Mouse (Mus musculus) hindbrain, embryonic 13.5 days (tissue): ENCODE results near the gene Pde6b. TPM values are rescaled to one million over a fixed set of nuclear protein-coding genes. Genes with fewer than 3 reads are reported as not detected.

ENCODE experiments used
- ATAC-seq: fragments of 200-750 bp; cut with Nextera tagmentation; 2 replicates; pipeline ENCODE4 v1.8.0; 2017; ENCODE audit warnings: moderate TSS enrichment; ENCODE audit not compliant: low FRiP score
- H3K27ac ChIP-seq: fragments of 300-500 bp; sonication (generic); 2 replicates; pipeline ENCODE4 v1.5.1; 2015; ENCODE audit warnings: inconsistent platforms, mild to moderate bottlenecking, moderate library complexity
- H3K27me3 ChIP-seq: fragments of 300-500 bp; sonication (generic); 2 replicates; pipeline ENCODE4 v1.6.1; 2015; ENCODE audit warnings: mild to moderate bottlenecking, inconsistent platforms
- H3K36me3 ChIP-seq: fragments of 300-500 bp; sonication (generic); 2 replicates; pipeline ENCODE4 v1.6.1; 2015; ENCODE audit warnings: mild to moderate bottlenecking, inconsistent platforms
- H3K4me1 ChIP-seq: fragments of 300-500 bp; sonication (generic); replicated peaks from 2 replicates; pipeline ENCODE4 v1.6.1; 2015; ENCODE audit warnings: inconsistent platforms
- H3K4me2 ChIP-seq: fragments of 300-500 bp; sonication (generic); 2 replicates; pipeline ENCODE4 v1.6.1; 2015; ENCODE audit warnings: inconsistent platforms, mild to moderate bottlenecking, moderate library complexity
- H3K4me3 ChIP-seq: fragments of 300-500 bp; sonication (generic); 2 replicates; pipeline ENCODE4 v1.5.1; 2015; ENCODE audit warnings: mild to moderate bottlenecking, inconsistent platforms
- H3K9ac ChIP-seq: fragments of 300-500 bp; sonication (generic); 2 replicates; pipeline ENCODE4 v1.6.1; 2015; ENCODE audit warnings: mild to moderate bottlenecking, inconsistent platforms
- H3K9me3 ChIP-seq: fragments of 300-500 bp; sonication (generic); 2 replicates; pipeline ENCODE4 v1.6.1; 2016; ENCODE audit warnings: inconsistent platforms
- WGBS: fragments of 180-500 bp; shearing (Covaris S2); methylation state at CpG from one replicate; pipeline ENCODE4 v1.1.7; 2015; 5-methylcytosine and 5-hydroxymethylcytosine counted together
- polyA plus RNA-seq: library from polyadenylated mRNA; unstranded; fragments of >200 nt; fragmentation: Nextera tagmentation; extraction: Ambion mirVana; gene quantifications from 2 replicates; pipeline ENCODE4 v1.2.1, GENCODE M21; 2015

Pde6b gene
- polyA plus RNA-seq, 1 experiment from 2014 or later, result 0.22 TPM

GRCm38 (mm10) chr5:108450837-108451540 is 62.8 kb downstream of the Pde6b start:
- Histone ChIP-seq H3K4me2 (no peak overlapping the region), H3K27me3 (peaks cover 26% of the 10 kb centered on the region), H3K4me3 (no peak overlapping the region), H3K9me3 (no peaks in the 10 kb centered on the region), H3K36me3 (no peaks in the 10 kb centered on the region), H3K4me1 (peaks cover 8% of the 10 kb centered on the region; the same call in 1 of the 2 replicates), H3K27ac (no peak overlapping the region), H3K9ac (no peak overlapping the region)
- ATAC-seq, result no peak
- WGBS, result 84% methylated on average over 8 of the region's 8 CpGs

DNA sequence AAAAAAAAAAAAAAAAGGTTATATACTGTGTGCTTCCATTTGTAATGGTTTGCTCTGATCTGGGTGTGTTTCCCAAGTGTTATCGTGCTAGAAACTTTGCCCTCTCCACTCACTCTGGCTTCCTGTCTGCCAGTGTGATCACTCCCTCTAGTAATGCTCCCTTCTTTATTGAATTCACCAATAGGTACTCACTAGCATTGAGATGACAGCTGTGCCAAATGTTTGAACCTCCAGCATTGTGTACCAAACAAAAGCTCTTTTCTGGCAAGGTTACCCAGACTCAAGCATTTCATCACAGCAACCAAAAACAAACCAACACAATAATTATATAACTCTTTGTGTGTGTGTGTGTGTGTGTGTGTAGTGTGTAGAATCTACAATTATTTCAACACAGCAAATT is 63.4 kb downstream of the Pde6b start:
- Histone ChIP-seq H3K4me2 (no peak overlapping the region), H3K9me3 (no peaks in the 10 kb centered on the region), H3K9ac (no peak overlapping the region), H3K4me1 (peaks cover 8% of the 10 kb centered on the region; the same call in 1 of the 2 replicates), H3K27me3 (peaks cover 26% of the 10 kb centered on the region), H3K36me3 (no peaks in the 10 kb centered on the region), H3K27ac (no peak overlapping the region), H3K4me3 (no peak overlapping the region)
- WGBS, result 87% methylated on average over 1 of the region's 1 CpGs
- no peak for ATAC-seq

DNA sequence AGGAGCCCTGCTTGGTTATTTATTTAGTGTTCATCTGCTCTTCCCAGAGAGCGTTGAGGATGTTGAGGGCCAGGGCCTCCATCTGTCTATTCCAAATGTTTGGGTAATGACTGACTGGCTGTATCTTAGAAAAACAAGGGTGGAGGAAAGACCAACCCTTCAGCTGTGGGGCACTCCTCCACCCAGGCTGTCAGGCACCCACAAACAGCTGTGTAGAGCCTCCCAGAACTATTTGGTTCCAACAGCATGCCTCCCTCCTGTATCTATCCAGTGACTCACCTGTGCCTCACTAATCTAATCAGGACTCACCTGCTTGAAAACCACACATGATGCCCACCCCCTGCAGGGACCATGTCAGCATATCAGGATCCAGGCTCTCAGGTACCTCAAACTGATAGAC is 64.2 kb downstream of the Pde6b start:
- H3K4me3 ChIP-seq, result no peak overlapping the region
- H3K27me3 ChIP-seq, result peaks cover 24% of the 10 kb centered on the region
- H3K4me1 ChIP-seq, result peaks cover 8% of the 10 kb centered on the region; the same call in 1 of the 2 replicates
- H3K9me3 ChIP-seq, result no peaks in the 10 kb centered on the region
- no peak overlapping the region for H3K4me2 ChIP-seq
- H3K9ac ChIP-seq, result no peak overlapping the region
- no peak overlapping the region for H3K27ac ChIP-seq
- no peaks in the 10 kb centered on the region for H3K36me3 ChIP-seq
- no peak for ATAC-seq
- 88% methylated on average over 1 of the region's 1 CpGs for WGBS

- Histone ChIP-seq H3K9ac (no peak overlapping the region), H3K27ac (no peak overlapping the region), H3K27me3 (peaks cover 16% of the 10 kb centered on the region), H3K36me3 (no peaks in the 10 kb centered on the region), H3K4me1 (no peaks in the 10 kb centered on the region; the same call in 1 of the 2 replicates), H3K4me3 (no peak overlapping the region), H3K9me3 (no peaks in the 10 kb centered on the region), H3K4me2 (no peak overlapping the region)
- ATAC-seq, result no peak
- 38% methylated on average over 3 of the region's 3 CpGs for WGBS
Measured at GRCm38 (mm10) chr5:108454094-108454493, 65.9 kb downstream of the Pde6b start.

- peaks cover 23% of the 10 kb centered on the region for H3K27me3 ChIP-seq
- H3K9ac ChIP-seq, result no peak overlapping the region
- no peak overlapping the region for H3K27ac ChIP-seq
- no peak overlapping the region for H3K4me3 ChIP-seq
- H3K4me1 ChIP-seq, result peaks cover 22% of the 10 kb centered on the region
- WGBS, result 78% methylated on average over 2 of the region's 2 CpGs
- H3K9me3 ChIP-seq, result no peaks in the 10 kb centered on the region
- no peak for ATAC-seq
- no peak overlapping the region for H3K4me2 ChIP-seq
- no peaks in the 10 kb centered on the region for H3K36me3 ChIP-seq
Measured at GRCm38 (mm10) chr5:108458706-108459105, 70.5 kb downstream of the Pde6b start.

DNA sequence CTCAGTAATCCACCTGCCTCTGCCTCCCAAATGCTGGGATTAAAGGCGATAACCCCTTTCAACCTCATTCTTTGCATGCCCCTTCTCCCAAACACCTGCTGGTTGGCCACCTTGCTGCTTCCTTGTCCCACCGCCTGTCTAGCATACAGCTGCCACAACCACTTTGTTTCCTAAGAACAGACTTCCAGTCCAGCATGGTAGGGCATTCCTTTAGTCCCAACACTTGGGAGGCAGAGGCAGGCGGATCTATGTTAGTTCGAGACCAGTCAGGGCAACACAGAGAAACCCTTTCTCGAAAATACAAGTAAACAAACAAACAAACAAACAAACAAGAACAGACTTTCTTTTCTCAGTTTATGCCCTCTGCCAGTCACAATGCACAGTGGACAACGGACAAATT is 72.3 kb downstream of the Pde6b start:
- Histone ChIP-seq H3K9me3 (no peaks in the 10 kb centered on the region), H3K27me3 (peaks cover 23% of the 10 kb centered on the region), H3K4me1 (peaks cover 37% of the 10 kb centered on the region), H3K4me3 (peak overlapping the region; percentile 92), H3K9ac (peak overlapping the region; percentile 65; the same call in 1 of the 2 replicates), H3K36me3 (no peaks in the 10 kb centered on the region), H3K4me2 (peak overlapping the region; percentile 100), H3K27ac (no peak overlapping the region)
- ATAC-seq, result 0 out of 2 replicates have a peak, but pooled peaks have one; percentile 0
- 45% methylated on average over 6 of the region's 6 CpGs for WGBS

- WGBS, result under 1% methylated on average over 55 of the region's 62 CpGs
Measured at GRCm38 (mm10) chr5:108461082-108462065, 73.2 kb downstream of the Pde6b start, which contains the start of gene Pcgf3. Pcgf3 (plus strand) TSS chr5:108461232.

GRCm38 (mm10) chr5:108462446-108462845 is 74.3 kb downstream of the Pde6b start:
- no peak for ATAC-seq
- no peaks in the 10 kb centered on the region for H3K9me3 ChIP-seq
- H3K4me3 ChIP-seq, result peak overlapping the region; percentile 92
- peak overlapping the region; percentile 98 for H3K9ac ChIP-seq
- H3K4me2 ChIP-seq, result peak overlapping the region; percentile 100
- H3K27ac ChIP-seq, result peak overlapping the region; percentile 91
- no peaks in the 10 kb centered on the region for H3K36me3 ChIP-seq
- H3K27me3 ChIP-seq, result peaks cover 19% of the 10 kb centered on the region
- WGBS, result 42% methylated on average over 4 of the region's 4 CpGs
- peaks cover 54% of the 10 kb centered on the region for H3K4me1 ChIP-seq

More at GRCm38 (mm10) chr5:108461082-108462065, 73.2 kb downstream of the Pde6b start, which contains the start of gene Pcgf3:
- Histone ChIP-seq H3K9ac (peak within 1 kb of the TSS; percentile 98), H3K4me1 (peaks cover 46% of the 10 kb centered on the region), H3K27ac (peak within 1 kb of the TSS; percentile 91), H3K4me3 (peak within 1 kb of the TSS; percentile 92), H3K4me2 (peak within 1 kb of the TSS; percentile 100), H3K9me3 (no peaks in the 10 kb centered on the region), H3K36me3 (no peaks in the 10 kb centered on the region), H3K27me3 (peaks cover 22% of the 10 kb centered on the region)
- peak; percentile 95 for ATAC-seq

DNA sequence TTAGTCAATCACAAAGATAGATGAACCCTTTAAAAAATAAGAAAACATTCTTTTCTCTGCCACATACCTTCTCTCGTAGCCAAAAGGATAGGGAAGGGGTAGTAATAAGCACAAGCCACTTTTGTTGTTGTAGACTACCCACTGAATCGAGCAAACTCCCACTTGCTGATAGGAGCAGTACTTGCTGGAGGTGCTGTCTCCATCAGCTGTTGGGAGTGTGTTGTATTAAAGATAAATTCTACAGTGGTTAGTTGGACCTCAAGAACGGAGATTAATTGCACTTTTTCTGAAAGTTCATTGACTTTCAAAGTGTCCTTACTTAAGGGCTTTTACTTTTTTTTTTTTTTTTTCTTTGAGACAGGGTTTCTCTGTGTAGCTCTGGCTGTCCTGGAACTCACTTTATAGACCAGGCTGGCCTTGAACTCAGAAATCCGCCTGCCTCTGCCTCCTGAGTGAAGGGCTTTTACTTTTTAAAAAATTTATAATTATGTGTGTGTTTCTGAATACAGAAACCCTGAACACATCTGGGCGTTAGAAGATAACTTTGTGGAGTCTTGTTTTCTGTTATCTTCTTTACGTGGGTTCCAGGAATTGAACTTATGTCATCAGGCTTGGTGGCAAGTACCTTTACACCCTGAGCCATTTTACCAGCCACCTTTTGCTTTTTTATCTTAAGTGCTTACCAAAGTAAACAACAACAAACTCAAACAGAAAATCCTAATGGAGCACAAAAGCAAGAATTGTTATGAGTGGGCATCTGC is 77.1 kb downstream of the Pde6b start:
- Histone ChIP-seq H3K9ac (no peak overlapping the region), H3K4me2 (no peak overlapping the region), H3K27me3 (no peaks in the 10 kb centered on the region), H3K36me3 (no peaks in the 10 kb centered on the region), H3K4me1 (peaks cover 63% of the 10 kb centered on the region), H3K27ac (no peak overlapping the region), H3K4me3 (no peak overlapping the region), H3K9me3 (no peaks in the 10 kb centered on the region)
- ATAC-seq, result no peak
- WGBS, result 91% methylated on average over 6 of the region's 6 CpGs

- H3K27me3 ChIP-seq, result no peaks in the 10 kb centered on the region
- peaks cover 4% of the 10 kb centered on the region for H3K36me3 ChIP-seq
- no peaks in the 10 kb centered on the region for H3K9me3 ChIP-seq
- H3K4me3 ChIP-seq, result no peak overlapping the region
- no peak overlapping the region for H3K27ac ChIP-seq
- WGBS, result 98% methylated on average over 1 of the region's 1 CpGs
- H3K4me1 ChIP-seq, result peaks cover 59% of the 10 kb centered on the region
- no peak overlapping the region for H3K4me2 ChIP-seq
- no peak overlapping the region for H3K9ac ChIP-seq
- ATAC-seq, result no peak
Measured at GRCm38 (mm10) chr5:108466647-108467046, 78.5 kb downstream of the Pde6b start.

GRCm38 (mm10) chr5:108469617-108470016 is 81.4 kb downstream of the Pde6b start:
- 72% methylated on average over 7 of the region's 7 CpGs for WGBS
- Histone ChIP-seq H3K4me2 (no peak overlapping the region), H3K27me3 (no peaks in the 10 kb centered on the region), H3K36me3 (peaks cover 34% of the 10 kb centered on the region), H3K27ac (no peak overlapping the region), H3K4me1 (peaks cover 32% of the 10 kb centered on the region), H3K4me3 (no peak overlapping the region), H3K9me3 (no peaks in the 10 kb centered on the region), H3K9ac (no peak overlapping the region)
- no peak for ATAC-seq
